Mouse (Mus musculus) heart, embryonic 13.5 days (tissue): ENCODE measurements around the gene Nip7. TPM values are rescaled to one million over a fixed set of nuclear protein-coding genes. Genes with fewer than 3 reads are reported as not detected.

Experiments used
- ATAC-seq: fragments of 200-750 bp; cut with Nextera tagmentation; 2 replicates; pipeline ENCODE4 v1.8.0; 2017; ENCODE audit warnings: moderate TSS enrichment; ENCODE audit not compliant: insufficient number of reproducible peaks, low FRiP score, low TSS enrichment; ENCODE audit errors: extremely low read depth
- H3K27ac ChIP-seq: fragments of 300-500 bp; sonication (generic); replicated peaks from 2 replicates; pipeline ENCODE4 v1.5.1; 2015; ENCODE audit warnings: moderate library complexity, mild to moderate bottlenecking, inconsistent platforms
- H3K27me3 ChIP-seq: fragments of 300-500 bp; sonication (generic); replicated peaks from 2 replicates; pipeline ENCODE4 v1.6.1; 2015; ENCODE audit warnings: mild to moderate bottlenecking, inconsistent platforms
- H3K36me3 ChIP-seq: fragments of 300-500 bp; sonication (generic); 2 replicates; pipeline ENCODE4 v1.6.1; 2015; ENCODE audit warnings: mild to moderate bottlenecking, inconsistent platforms
- H3K4me1 ChIP-seq: fragments of 300-500 bp; sonication (generic); 2 replicates; pipeline ENCODE4 v1.6.1; 2015; ENCODE audit warnings: inconsistent platforms
- H3K4me2 ChIP-seq: fragments of 300-500 bp; sonication (generic); 2 replicates; pipeline ENCODE4 v1.6.1; 2015; ENCODE audit warnings: inconsistent platforms, mild to moderate bottlenecking, moderate library complexity
- H3K4me3 ChIP-seq: fragments of 300-500 bp; sonication (generic); 2 replicates; pipeline ENCODE4 v1.5.1; 2015; ENCODE audit warnings: moderate library complexity, mild to moderate bottlenecking, inconsistent platforms
- H3K9ac ChIP-seq: fragments of 300-500 bp; sonication (generic); 2 replicates; pipeline ENCODE4 v1.6.1; 2015; ENCODE audit warnings: inconsistent platforms, mild to moderate bottlenecking, moderate library complexity
- H3K9me3 ChIP-seq: fragments of 300-500 bp; sonication (generic); 2 replicates; pipeline ENCODE4 v1.6.1; 2016; ENCODE audit warnings: inconsistent platforms
- WGBS: fragments of 180-500 bp; shearing (Covaris S2); methylation state at CpG from one replicate; pipeline ENCODE4 v1.1.7; 2015; ENCODE audit warnings: mixed read lengths; 5-methylcytosine and 5-hydroxymethylcytosine counted together
- polyA plus RNA-seq: library from polyadenylated mRNA; unstranded; fragments of >200 nt; fragmentation: Nextera tagmentation; extraction: Ambion mirVana; gene quantifications from 2 replicates; pipeline ENCODE4 v1.2.1, GENCODE M21; 2015

Nip7 gene
- polyA plus RNA-seq, 1 experiment from 2014 or later = 51.7 TPM

GRCm38 (mm10) chr8:107036626-107037025, 20.1 kb upstream of the Nip7 start:
- ATAC-seq = no peak
- Histone ChIP-seq H3K36me3 (peaks cover 52% of the 10 kb centered on the region), H3K4me1 (peaks cover 18% of the 10 kb centered on the region), H3K27ac (no peak overlapping the region), H3K27me3 (no peaks in the 10 kb centered on the region), H3K9ac (no peak overlapping the region), H3K9me3 (no peaks in the 10 kb centered on the region), H3K4me2 (no peak overlapping the region), H3K4me3 (no peak overlapping the region)
- WGBS = 79% methylated on average over 8 of the region's 8 CpGs

- H3K4me3 ChIP-seq = no peak overlapping the region
- H3K9me3 ChIP-seq = no peaks in the 10 kb centered on the region
- no peaks in the 10 kb centered on the region for H3K27me3 ChIP-seq
- H3K4me2 ChIP-seq = no peak overlapping the region
- ATAC-seq = no peak
- no peak overlapping the region for H3K27ac ChIP-seq
- no peak overlapping the region for H3K9ac ChIP-seq
- WGBS = 74% methylated on average over 7 of the region's 7 CpGs
- no peaks in the 10 kb centered on the region for H3K4me1 ChIP-seq
- H3K36me3 ChIP-seq = peaks cover 92% of the 10 kb centered on the region
These were observed 16.0 kb upstream of the Nip7 start for GRCm38 (mm10) chr8:107040632-107041031.

- Histone ChIP-seq H3K36me3 (peaks cover 81% of the 10 kb centered on the region), H3K9me3 (no peaks in the 10 kb centered on the region), H3K4me1 (peaks cover 22% of the 10 kb centered on the region), H3K27ac (no peak overlapping the region), H3K27me3 (no peaks in the 10 kb centered on the region), H3K4me3 (no peak overlapping the region), H3K9ac (no peak overlapping the region), H3K4me2 (no peak overlapping the region)
- no peak for ATAC-seq
- WGBS = 86% methylated on average over 6 of the region's 6 CpGs
These were observed 11.2 kb upstream of the Nip7 start for GRCm38 (mm10) chr8:107045478-107045877.

- Histone ChIP-seq H3K4me2 (peak overlapping the region; percentile 96), H3K4me3 (peak overlapping the region; percentile 93), H3K27me3 (no peaks in the 10 kb centered on the region), H3K4me1 (peaks cover 22% of the 10 kb centered on the region), H3K27ac (peak overlapping the region; percentile 95), H3K9me3 (no peaks in the 10 kb centered on the region), H3K36me3 (peaks cover 81% of the 10 kb centered on the region), H3K9ac (peak overlapping the region; percentile 92)
- 57% methylated on average over 5 of the region's 5 CpGs for WGBS
- ATAC-seq = no peak
These were observed 9.7 kb upstream of the Nip7 start for GRCm38 (mm10) chr8:107046976-107047375.

GRCm38 (mm10) chr8:107048061-107048941, 8.4 kb upstream of the Nip7 start, which contains the start of gene Pdf:
Pdf (minus strand) TSS chr8:107048614.
- Histone ChIP-seq H3K4me3 (peak within 1 kb of the TSS; percentile 93), H3K4me1 (peaks cover 22% of the 10 kb centered on the region), H3K36me3 (peaks cover 81% of the 10 kb centered on the region), H3K9me3 (no peaks in the 10 kb centered on the region), H3K9ac (peak within 1 kb of the TSS; percentile 92), H3K27me3 (no peaks in the 10 kb centered on the region), H3K27ac (peak within 1 kb of the TSS; percentile 95), H3K4me2 (peak within 1 kb of the TSS; percentile 96)
- under 1% methylated on average over 84 of the region's 87 CpGs for WGBS
- ATAC-seq = peak; percentile 60

- Histone ChIP-seq H3K27ac (peak overlapping the region; percentile 95), H3K4me3 (peak overlapping the region; percentile 93; the same call in 1 of the 2 replicates), H3K4me1 (peaks cover 22% of the 10 kb centered on the region), H3K27me3 (no peaks in the 10 kb centered on the region), H3K4me2 (peak overlapping the region; percentile 96), H3K36me3 (peaks cover 81% of the 10 kb centered on the region), H3K9me3 (no peaks in the 10 kb centered on the region), H3K9ac (no peak overlapping the region)
- ATAC-seq = no peak
- WGBS = 93% methylated on average over 4 of the region's 4 CpGs
These were observed 7.2 kb upstream of the Nip7 start for GRCm38 (mm10) chr8:107049480-107049879.

GRCm38 (mm10) chr8:107052046-107052445, 4.6 kb upstream of the Nip7 start:
- Histone ChIP-seq H3K27ac (no peak overlapping the region), H3K9ac (no peak overlapping the region), H3K36me3 (peaks cover 59% of the 10 kb centered on the region), H3K4me3 (no peak overlapping the region), H3K4me2 (no peak overlapping the region), H3K27me3 (no peaks in the 10 kb centered on the region), H3K9me3 (no peaks in the 10 kb centered on the region), H3K4me1 (peaks cover 26% of the 10 kb centered on the region)
- WGBS = 95% methylated on average over 8 of the region's 8 CpGs
- ATAC-seq = no peak

GRCm38 (mm10) chr8:107056973-107057369, 294 bp downstream of the Nip7 start:
- under 1% methylated on average over 33 of the region's 33 CpGs for WGBS
- Histone ChIP-seq H3K36me3 (peaks cover 57% of the 10 kb centered on the region), H3K4me2 (peak overlapping the region; percentile 98), H3K9ac (peak overlapping the region; percentile 88), H3K27ac (peak overlapping the region; percentile 49), H3K9me3 (no peaks in the 10 kb centered on the region), H3K4me1 (peaks cover 21% of the 10 kb centered on the region), H3K27me3 (no peaks in the 10 kb centered on the region), H3K4me3 (peak overlapping the region; percentile 100)
- peak; percentile 34; the same call in 1 of the 2 replicates for ATAC-seq

- ATAC-seq = no peak
- Histone ChIP-seq H3K4me1 (peaks cover 5% of the 10 kb centered on the region), H3K27ac (no peak overlapping the region), H3K9ac (no peak overlapping the region), H3K36me3 (peaks cover 28% of the 10 kb centered on the region), H3K4me2 (no peak overlapping the region), H3K9me3 (no peaks in the 10 kb centered on the region), H3K4me3 (no peak overlapping the region), H3K27me3 (no peaks in the 10 kb centered on the region)
- 71% methylated on average over 1 of the region's 1 CpGs for WGBS
These were observed 5.9 kb downstream of the Nip7 start for GRCm38 (mm10) chr8:107062613-107063012.

- Histone ChIP-seq H3K4me2 (no peak within 1 kb of the TSS), H3K4me1 (no peaks in the 10 kb centered on the region), H3K4me3 (no peak within 1 kb of the TSS), H3K27me3 (no peaks in the 10 kb centered on the region), H3K27ac (no peak within 1 kb of the TSS), H3K36me3 (peaks cover 28% of the 10 kb centered on the region), H3K9ac (no peak within 1 kb of the TSS), H3K9me3 (no peaks in the 10 kb centered on the region)
- 53% methylated on average over 17 of the region's 17 CpGs for WGBS
- no peak for ATAC-seq
These were observed 9.1 kb downstream of the Nip7 start, which contains the start of gene Tmed6 for GRCm38 (mm10) chr8:107065511-107066496. Tmed6 (minus strand) TSS chr8:107065644.

- H3K9ac ChIP-seq = no peak overlapping the region
- H3K4me3 ChIP-seq = no peak overlapping the region
- peaks cover 92% of the 10 kb centered on the region for H3K36me3 ChIP-seq
- H3K27me3 ChIP-seq = no peaks in the 10 kb centered on the region
- 74% methylated on average over 4 of the region's 4 CpGs for WGBS
- no peaks in the 10 kb centered on the region for H3K9me3 ChIP-seq
- peaks cover 6% of the 10 kb centered on the region; the same call in 1 of the 2 replicates for H3K4me1 ChIP-seq
- no peak overlapping the region for H3K27ac ChIP-seq
- no peak for ATAC-seq
- H3K4me2 ChIP-seq = no peak overlapping the region
These were observed 17.0 kb downstream of the Nip7 start for GRCm38 (mm10) chr8:107073706-107074105.
